Comparison of ENCODE assay signal across 8 mouse cellular contexts in genomic region chr19:10949112-10949511, GRCm38 (mm10). TPM values are rescaled to one million over a fixed set of nuclear protein-coding genes. Genes with fewer than 3 reads are reported as not detected.
DNase-seq lines count a peak whose midpoint lies in the region; ATAC-seq and TF ChIP-seq lines count a peak whose summit lies in the region.

Ccdc86 (minus strand) TSS chr19:10949266.

- no peaks in the 10 kb centered on the region for H3K9me3 ChIP-seq in embryonic facial prominence, embryonic 15.5 days (replicated peaks)
- no peaks in the 10 kb centered on the region for H3K9me3 ChIP-seq in limb, embryonic 14.5 days (ENCODE audit: control insufficient read depth, low read length)
- H3K9me3 ChIP-seq in midbrain, postnatal 0 days (ENCODE audit: low read length), result no peaks in the 10 kb centered on the region

- peak within 1 kb of the TSS; percentile 100 for H3K4me2 ChIP-seq in embryonic facial prominence, embryonic 15.5 days (replicated peaks)
- H3K4me2 ChIP-seq in limb, embryonic 14.5 days (replicated peaks; ENCODE audit: low read depth, low read length, severe bottlenecking), result peak within 1 kb of the TSS; percentile 99
- H3K4me2 ChIP-seq in midbrain, postnatal 0 days (ENCODE audit: low read depth, low read length, poor library complexity, severe bottlenecking), result peak within 1 kb of the TSS; percentile 100

- DNase-seq in 416B (ENCODE audit: low read depth), result peak; percentile 99
- DNase-seq in heart, adult 8-10 months (ENCODE audit: low spot score), result peak; percentile 96
- peak; percentile 97 for DNase-seq in kidney, adult 9 months
- DNase-seq in limb, embryonic 14.5 days (ENCODE audit: low spot score), result peak; percentile 99
- peak; percentile 99 for DNase-seq in midbrain, postnatal 0 days (ENCODE audit: low spot score)
- DNase-seq in spleen, postnatal 14 days (ENCODE audit: low spot score in 2 of 2), result peak; percentile 81 to 93

- no peak within 1 kb of the TSS for H3K27ac ChIP-seq in bone marrow, adult 2 months (ENCODE audit: control insufficient read depth, insufficient read depth, low read depth, low read length, poor library complexity)
- H3K27ac ChIP-seq in embryonic facial prominence, embryonic 15.5 days (replicated peaks), result peak within 1 kb of the TSS; percentile 77
- H3K27ac ChIP-seq in limb, embryonic 14.5 days (replicated peaks; ENCODE audit: low read depth, low read length), result no peak within 1 kb of the TSS
- H3K27ac ChIP-seq in midbrain, postnatal 0 days (ENCODE audit: low read depth, low read length), result 0 out of 2 replicates have a peak within 1 kb of the TSS, but pooled peaks have one; percentile 18

- H3K4me3 ChIP-seq in bone marrow, adult 2 months (replicated peaks; ENCODE audit: control insufficient read depth, low read depth, low read length), result peak within 1 kb of the TSS; percentile 82
- H3K4me3 ChIP-seq in embryonic facial prominence, embryonic 15.5 days (replicated peaks), result peak within 1 kb of the TSS; percentile 60
- peak within 1 kb of the TSS; percentile 57 for H3K4me3 ChIP-seq in limb, embryonic 14.5 days (replicated peaks; ENCODE audit: low read length)
- peak within 1 kb of the TSS; percentile 78 for H3K4me3 ChIP-seq in midbrain, postnatal 0 days (ENCODE audit: low read depth, low read length)

- H3K27me3 ChIP-seq in embryonic facial prominence, embryonic 15.5 days, result no peaks in the 10 kb centered on the region
- H3K27me3 ChIP-seq in limb, embryonic 14.5 days (ENCODE audit: control insufficient read depth, insufficient read depth, low read length), result no peaks in the 10 kb centered on the region
- H3K27me3 ChIP-seq in midbrain, postnatal 0 days (ENCODE audit: insufficient read depth, low read length), result no peaks in the 10 kb centered on the region

- TF ChIP-seq CTCF in bone marrow, adult 2 months (IDR thresholded peaks at IDR 0.05; ENCODE audit: control insufficient read depth, insufficient read depth, low read length), result no peak
- no peak for TF ChIP-seq CTCF in midbrain, postnatal 0 days (IDR thresholded peaks at IDR 0.05)

- ATAC-seq in embryonic facial prominence, embryonic 15.5 days (ENCODE audit: insufficient number of reproducible peaks, low FRiP score, low TSS enrichment, low read depth), result peak; percentile 97
- peak; percentile 95 for ATAC-seq in limb, embryonic 14.5 days (ENCODE audit: low FRiP score, low read depth)
- ATAC-seq in midbrain, postnatal 0 days (ENCODE audit: low FRiP score), result peak; percentile 97

- WGBS in bone marrow, adult 2 months, result under 1% methylated on average over 30 of the region's 30 CpGs
- under 1% methylated on average over 30 of the region's 30 CpGs for WGBS in embryonic facial prominence, embryonic 15.5 days
- under 1% methylated on average over 30 of the region's 30 CpGs for WGBS in limb, embryonic 14.5 days
- WGBS in midbrain, postnatal 0 days, result 0% methylated on average over 30 of the region's 30 CpGs

- H3K4me1 ChIP-seq in bone marrow, adult 2 months (ENCODE audit: control insufficient read depth, insufficient read depth, low read length), result peaks cover 6% of the 10 kb centered on the region
- peaks cover 41% of the 10 kb centered on the region for H3K4me1 ChIP-seq in embryonic facial prominence, embryonic 15.5 days
- H3K4me1 ChIP-seq in limb, embryonic 14.5 days (ENCODE audit: control insufficient read depth, insufficient read depth, low read length), result peaks cover 17% of the 10 kb centered on the region
- H3K4me1 ChIP-seq in midbrain, postnatal 0 days (ENCODE audit: insufficient read depth, low read length), result peaks cover 17% of the 10 kb centered on the region; the same call in 1 of the 2 replicates

- H3K9ac ChIP-seq in embryonic facial prominence, embryonic 15.5 days, result peak within 1 kb of the TSS; percentile 90
- peak within 1 kb of the TSS; percentile 73 for H3K9ac ChIP-seq in limb, embryonic 14.5 days (ENCODE audit: low read depth, low read length, severe bottlenecking)
- peak within 1 kb of the TSS; percentile 80 for H3K9ac ChIP-seq in midbrain, postnatal 0 days (replicated peaks; ENCODE audit: low read length, poor library complexity, severe bottlenecking)

- peaks cover 24% of the 10 kb centered on the region for H3K36me3 ChIP-seq in embryonic facial prominence, embryonic 15.5 days
- H3K36me3 ChIP-seq in limb, embryonic 14.5 days (ENCODE audit: control insufficient read depth, insufficient read depth, low read length), result peaks cover 15% of the 10 kb centered on the region
- peaks cover 12% of the 10 kb centered on the region for H3K36me3 ChIP-seq in midbrain, postnatal 0 days (ENCODE audit: insufficient read depth, low read length)

- peak; percentile 60; the same call in 1 of the 2 replicates for TF ChIP-seq POLR2A in bone marrow, adult 2 months (IDR thresholded peaks at IDR 0.05; ENCODE audit: borderline replicate concordance, control insufficient read depth, low read depth, low read length)
- peak; percentile 49; the same call in 1 of the 2 replicates for TF ChIP-seq POLR2A in limb, embryonic 14.5 days (IDR thresholded peaks at IDR 0.05; ENCODE audit: borderline replicate concordance, extremely low read depth, insufficient read depth, insufficient read length)

RNA-seq across cellular contexts. Expression of gene Ccdc86, which starts in this region (rescaled TPM):
- polyA plus RNA-seq in bone marrow, adult 2 months (2011; ENCODE audit: insufficient read depth, insufficient read length, low replicate concordance, missing spikeins), result 4.4 and 5.8 TPM in 2 replicates
- 26.3 and 27.3 TPM in 2 replicates for polyA plus RNA-seq in embryonic facial prominence, embryonic 15.5 days (2015; fragmentation: Nextera tagmentation; extraction: Ambion mirVana)
- 1 to 10 TPM; 5.6 to 7.3 (median 6.4) TPM for total RNA-seq in heart, adult 8-10 months (2022)
- polyA plus RNA-seq in limb, embryonic 14.5 days (2012; rRNA removed), result 10.3 and 11.2 TPM in 2 replicates
- 22.4 and 23.8 TPM in 2 replicates for polyA plus RNA-seq in limb, embryonic 14.5 days (2014; fragmentation: Nextera tagmentation; extraction: Ambion mirVana)
- total RNA-seq in midbrain, postnatal 0 days (2014; rRNA removed), result 6.5 and 6.7 TPM in 2 replicates
- polyA plus RNA-seq in midbrain, postnatal 0 days (2015; fragmentation: Nextera tagmentation; extraction: Ambion mirVana), result 13.1 and 13.5 TPM in 2 replicates

Comparison
In these comparisons a context has a peak if more than half of its experiments do, and no peak if none do; other contexts are left out.
1. H3K27ac ChIP-seq: peak in embryonic facial prominence, embryonic 15.5 days (single experiment) and midbrain, postnatal 0 days (single experiment); none in bone marrow, adult 2 months (single experiment) and limb, embryonic 14.5 days (single experiment).
2. Peak in every context shown above with its lines, with median percentiles within 50 percentile points of each other: DNase-seq, H3K4me3 ChIP-seq, ATAC-seq, H3K4me2 ChIP-seq and H3K9ac ChIP-seq.